Mouse (Mus musculus): Measurements from ENCODE around the gene Slc2a13. TPM values are rescaled to one million over a fixed set of nuclear protein-coding genes. Genes with fewer than 3 reads are reported as not detected.
A peak's percentile ranks its signal among the peaks of the same experiment; 100 is the strongest.

Gene Slc2a13
- polyA plus RNA-seq, 1 experiment, result 18.2 TPM

- Histone ChIP-seq H3K4me3 (replicated peaks; ENCODE audit: insufficient read depth, low read depth, low read length) (no peak overlapping the region), H3K4me1 (ENCODE audit: control insufficient read depth, insufficient read depth, low read length) (no peaks in the 10 kb centered on the region), H3K27me3 (ENCODE audit: control insufficient read depth, insufficient read depth, low read length) (no peaks in the 10 kb centered on the region), H3K27ac (ENCODE audit: insufficient read depth, low read length) (no peak overlapping the region)
- TF ChIP-seq POLR2A (IDR thresholded peaks at IDR 0.05; ENCODE audit: borderline replicate concordance, insufficient read depth, low read length), result no peak
- peak; percentile 92 for TF ChIP-seq CTCF (IDR thresholded peaks at IDR 0.05; ENCODE audit: borderline replicate concordance, insufficient read depth, low read depth, low read length)
- DNase-seq, result peak; percentile 78 to 92
- WGBS, result under 1% methylated on average over 3 of the region's 3 CpGs
Observed at GRCm38 (mm10) chr15:91301366-91301765, 271.7 kb downstream of the Slc2a13 start.

- TF ChIP-seq CTCF (IDR thresholded peaks at IDR 0.05; ENCODE audit: borderline replicate concordance, insufficient read depth, low read depth, low read length) (no peak), POLR2A (IDR thresholded peaks at IDR 0.05; ENCODE audit: borderline replicate concordance, insufficient read depth, low read length) (no peak)
- Histone ChIP-seq H3K27ac (ENCODE audit: insufficient read depth, low read length) (no peak overlapping the region), H3K4me1 (ENCODE audit: control insufficient read depth, insufficient read depth, low read length) (no peaks in the 10 kb centered on the region), H3K4me3 (replicated peaks; ENCODE audit: insufficient read depth, low read depth, low read length) (no peak overlapping the region), H3K27me3 (ENCODE audit: control insufficient read depth, insufficient read depth, low read length) (no peaks in the 10 kb centered on the region)
- WGBS, result 77% methylated on average over 11 of the region's 11 CpGs
- no peak for DNase-seq
Observed at GRCm38 (mm10) chr15:91299319-91299835, 273.7 kb downstream of the Slc2a13 start.

DNA sequence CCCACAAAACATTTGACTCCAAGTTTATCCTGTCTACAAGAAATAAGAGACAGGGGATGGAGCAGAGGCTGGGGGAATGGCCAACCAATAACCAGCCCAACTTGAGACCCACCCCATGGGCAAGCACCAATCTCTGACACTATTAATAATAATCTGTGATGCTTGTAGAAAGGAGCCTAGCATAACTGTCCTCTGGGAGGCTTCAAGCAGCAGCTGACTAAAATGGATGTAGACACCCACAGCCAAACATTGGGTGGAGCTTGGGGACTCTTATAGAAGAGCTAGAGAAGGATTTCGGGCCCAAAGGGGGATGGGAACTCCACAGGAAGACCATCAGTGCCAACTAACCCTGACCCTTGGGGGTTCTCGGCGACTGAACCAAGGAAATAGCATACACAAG, 289.6 kb downstream of the Slc2a13 start:
- no peak overlapping the region for H3K27ac ChIP-seq (ENCODE audit: insufficient read depth, low read length)
- WGBS, result 65% methylated on average over 3 of the region's 3 CpGs
- DNase-seq, result no peak
- no peaks in the 10 kb centered on the region for H3K27me3 ChIP-seq (ENCODE audit: control insufficient read depth, insufficient read depth, low read length)
- no peak overlapping the region for H3K4me3 ChIP-seq (replicated peaks; ENCODE audit: insufficient read depth, low read depth, low read length)
- no peaks in the 10 kb centered on the region for H3K4me1 ChIP-seq (ENCODE audit: control insufficient read depth, insufficient read depth, low read length)
- TF ChIP-seq CTCF (IDR thresholded peaks at IDR 0.05; ENCODE audit: borderline replicate concordance, insufficient read depth, low read depth, low read length), result no peak
- TF ChIP-seq POLR2A (IDR thresholded peaks at IDR 0.05; ENCODE audit: borderline replicate concordance, insufficient read depth, low read length), result no peak

GRCm38 (mm10) chr15:91282822-91283221, 290.2 kb downstream of the Slc2a13 start:
- no peak for TF ChIP-seq CTCF (IDR thresholded peaks at IDR 0.05; ENCODE audit: borderline replicate concordance, insufficient read depth, low read depth, low read length)

GRCm38 (mm10) chr15:91281521-91281920, 291.5 kb downstream of the Slc2a13 start:
- DNase-seq, result no peak
- WGBS, result 58% methylated on average over 5 of the region's 5 CpGs
- Histone ChIP-seq H3K27ac (ENCODE audit: insufficient read depth, low read length) (no peak overlapping the region), H3K4me3 (replicated peaks; ENCODE audit: insufficient read depth, low read depth, low read length) (no peak overlapping the region), H3K4me1 (ENCODE audit: control insufficient read depth, insufficient read depth, low read length) (no peaks in the 10 kb centered on the region), H3K27me3 (ENCODE audit: control insufficient read depth, insufficient read depth, low read length) (no peaks in the 10 kb centered on the region)
- TF ChIP-seq POLR2A (IDR thresholded peaks at IDR 0.05; ENCODE audit: borderline replicate concordance, insufficient read depth, low read length) (no peak), CTCF (IDR thresholded peaks at IDR 0.05; ENCODE audit: borderline replicate concordance, insufficient read depth, low read depth, low read length) (no peak)

More at GRCm38 (mm10) chr15:91282822-91283221, 290.2 kb downstream of the Slc2a13 start:
- Histone ChIP-seq H3K27ac (ENCODE audit: insufficient read depth, low read length) (no peak overlapping the region), H3K4me1 (ENCODE audit: control insufficient read depth, insufficient read depth, low read length) (no peaks in the 10 kb centered on the region), H3K27me3 (ENCODE audit: control insufficient read depth, insufficient read depth, low read length) (no peaks in the 10 kb centered on the region), H3K4me3 (replicated peaks; ENCODE audit: insufficient read depth, low read depth, low read length) (no peak overlapping the region)
- no peak for DNase-seq
- WGBS, result 81% methylated on average over 7 of the region's 7 CpGs

GRCm38 (mm10) chr15:91279571-91279970, 293.5 kb downstream of the Slc2a13 start:
- Histone ChIP-seq H3K27me3 (ENCODE audit: control insufficient read depth, insufficient read depth, low read length) (no peaks in the 10 kb centered on the region), H3K4me3 (replicated peaks; ENCODE audit: insufficient read depth, low read depth, low read length) (no peak overlapping the region), H3K4me1 (ENCODE audit: control insufficient read depth, insufficient read depth, low read length) (no peaks in the 10 kb centered on the region), H3K27ac (ENCODE audit: insufficient read depth, low read length) (no peak overlapping the region)
- 92% methylated on average over 5 of the region's 5 CpGs for WGBS
- TF ChIP-seq POLR2A (IDR thresholded peaks at IDR 0.05; ENCODE audit: borderline replicate concordance, insufficient read depth, low read length) (no peak), CTCF (IDR thresholded peaks at IDR 0.05; ENCODE audit: borderline replicate concordance, insufficient read depth, low read depth, low read length) (no peak)
- no peak for DNase-seq

DNA sequence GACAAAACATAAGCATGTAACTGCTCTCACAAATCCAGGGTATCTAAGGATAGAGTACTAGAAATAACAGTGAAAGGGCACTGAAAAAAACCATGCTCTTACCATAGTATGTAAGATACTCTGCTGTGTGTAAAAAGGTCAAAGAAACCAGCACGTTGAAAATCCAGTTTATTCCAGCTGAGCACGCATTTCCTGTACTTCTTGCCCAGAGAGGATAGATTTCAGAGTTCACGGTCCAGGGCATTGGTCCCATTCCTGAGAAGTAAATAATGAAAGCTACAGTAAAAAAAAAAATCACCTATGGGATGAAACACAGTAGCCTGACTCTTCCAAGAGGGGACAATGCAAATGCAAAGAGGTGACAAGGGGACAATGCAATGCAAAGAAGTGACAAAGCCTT, 297.1 kb downstream of the Slc2a13 start:
- WGBS, result 79% methylated on average over 3 of the region's 3 CpGs
- Histone ChIP-seq H3K4me1 (ENCODE audit: control insufficient read depth, insufficient read depth, low read length) (no peaks in the 10 kb centered on the region), H3K4me3 (replicated peaks; ENCODE audit: insufficient read depth, low read depth, low read length) (no peak overlapping the region), H3K27me3 (ENCODE audit: control insufficient read depth, insufficient read depth, low read length) (no peaks in the 10 kb centered on the region), H3K27ac (ENCODE audit: insufficient read depth, low read length) (no peak overlapping the region)
- TF ChIP-seq CTCF (IDR thresholded peaks at IDR 0.05; ENCODE audit: borderline replicate concordance, insufficient read depth, low read depth, low read length), result no peak
- no peak for TF ChIP-seq POLR2A (IDR thresholded peaks at IDR 0.05; ENCODE audit: borderline replicate concordance, insufficient read depth, low read length)
- no peak for DNase-seq

DNA sequence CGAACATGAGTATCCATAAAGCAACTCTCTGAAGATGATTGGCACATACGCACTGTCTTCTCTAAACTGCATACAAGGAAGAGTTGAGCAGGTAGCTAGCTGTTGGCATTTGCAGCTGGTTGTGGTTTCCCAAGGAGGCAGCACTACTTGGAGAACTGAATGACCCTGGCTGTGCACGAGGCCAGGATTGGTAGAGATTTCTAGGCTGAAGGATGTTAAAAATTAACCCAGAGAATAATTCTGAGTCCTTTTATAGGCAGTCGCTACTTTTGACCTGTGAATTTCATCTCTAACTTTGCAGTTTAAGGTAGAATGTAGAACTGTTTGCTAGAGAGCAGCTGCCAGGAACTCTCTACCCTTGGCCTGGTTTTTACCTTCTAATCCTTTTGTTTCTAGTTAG, 304.5 kb downstream of the Slc2a13 start:
- H3K27me3 ChIP-seq (ENCODE audit: control insufficient read depth, insufficient read depth, low read length), result no peaks in the 10 kb centered on the region
- no peak overlapping the region for H3K4me3 ChIP-seq (replicated peaks; ENCODE audit: insufficient read depth, low read depth, low read length)
- H3K4me1 ChIP-seq (ENCODE audit: control insufficient read depth, insufficient read depth, low read length), result no peaks in the 10 kb centered on the region
- no peak for TF ChIP-seq CTCF (IDR thresholded peaks at IDR 0.05; ENCODE audit: borderline replicate concordance, insufficient read depth, low read depth, low read length)
- TF ChIP-seq POLR2A (IDR thresholded peaks at IDR 0.05; ENCODE audit: borderline replicate concordance, insufficient read depth, low read length), result no peak
- no peak overlapping the region for H3K27ac ChIP-seq (ENCODE audit: insufficient read depth, low read length)
- 93% methylated on average over 4 of the region's 4 CpGs for WGBS
- no peak for DNase-seq

Measured in cerebellum, adult 2 months (tissue).